Mouse (Mus musculus) midbrain, embryonic 16.5 days (tissue): ENCODE data around the gene Msx3. TPM values are rescaled to one million over a fixed set of nuclear protein-coding genes. Genes with fewer than 3 reads are reported as not detected.

Experiments
- ATAC-seq: fragments of 200-750 bp; cut with Nextera tagmentation; 2 replicates; pipeline ENCODE4 v1.8.0; 2017; ENCODE audit warnings: moderate TSS enrichment
- H3K27ac ChIP-seq: fragments of 300-500 bp; sonication (generic); 2 replicates; pipeline ENCODE4 v1.5.1; 2014; ENCODE audit warnings: mild to moderate bottlenecking, low read length, mixed read lengths
- H3K27me3 ChIP-seq: fragments of 300-500 bp; sonication (generic); 2 replicates; pipeline ENCODE4 v1.6.1; 2014; ENCODE audit warnings: low read depth, low read length, mixed read lengths; ENCODE audit not compliant: control insufficient read depth, insufficient read depth
- H3K36me3 ChIP-seq: fragments of 300-500 bp; sonication (generic); 2 replicates; pipeline ENCODE4 v1.6.1; 2014; ENCODE audit warnings: mild to moderate bottlenecking, low read length, moderate library complexity, mixed read lengths; ENCODE audit not compliant: control insufficient read depth, insufficient read depth
- H3K4me1 ChIP-seq: fragments of 300-500 bp; sonication (generic); 2 replicates; pipeline ENCODE4 v1.6.1; 2014; ENCODE audit warnings: mild to moderate bottlenecking, low read length, mixed read lengths; ENCODE audit not compliant: control insufficient read depth, insufficient read depth
- H3K4me2 ChIP-seq: fragments of 300-500 bp; sonication (generic); 2 replicates; pipeline ENCODE4 v1.6.1; 2014; ENCODE audit warnings: mild to moderate bottlenecking, low read length, mixed read lengths
- H3K4me3 ChIP-seq: fragments of 300-500 bp; sonication (generic); 2 replicates; pipeline ENCODE4 v1.5.1; 2014; ENCODE audit warnings: low read depth, mild to moderate bottlenecking, low read length, moderate library complexity, mixed read lengths
- H3K9ac ChIP-seq: fragments of 300-500 bp; sonication (generic); 2 replicates; pipeline ENCODE4 v1.6.1; 2014; ENCODE audit warnings: low read depth, low read length, mixed read lengths
- H3K9me3 ChIP-seq: fragments of 300-500 bp; sonication (generic); replicated peaks from 2 replicates; pipeline ENCODE4 v1.6.1; 2014; ENCODE audit warnings: mild to moderate bottlenecking, low read length, mixed read lengths; ENCODE audit not compliant: control insufficient read depth, poor library complexity, severe bottlenecking
- WGBS: fragments of 180-500 bp; shearing (Covaris S2); extraction: QIAGEN DNeasy Blood & Tissue Kit; methylation state at CpG from one replicate; pipeline ENCODE4 v1.1.7; 2014; 5-methylcytosine and 5-hydroxymethylcytosine counted together
- polyA plus RNA-seq: library from polyadenylated mRNA; unstranded; fragments of >200 nt; fragmentation: Nextera tagmentation; extraction: Ambion mirVana; gene quantifications from 2 replicates; pipeline ENCODE4 v1.2.1, GENCODE M21; 2015

Gene Msx3
- polyA plus RNA-seq, 1 experiment from 2014 or later: 0.45 TPM

- H3K4me1 ChIP-seq: peaks cover 3% of the 10 kb centered on the region
- WGBS: 66% methylated on average over 3 of the region's 3 CpGs
- H3K27me3 ChIP-seq: peaks cover 42% of the 10 kb centered on the region
- peaks cover 12% of the 10 kb centered on the region for H3K36me3 ChIP-seq
- no peak overlapping the region for H3K27ac ChIP-seq
- H3K9me3 ChIP-seq: no peaks in the 10 kb centered on the region
- no peak for ATAC-seq
- H3K4me3 ChIP-seq: no peak overlapping the region
- no peak overlapping the region for H3K4me2 ChIP-seq
- no peak overlapping the region for H3K9ac ChIP-seq
Observed at GRCm38 (mm10) chr7:140042728-140043127, 6.2 kb downstream of the Msx3 start.

DNA sequence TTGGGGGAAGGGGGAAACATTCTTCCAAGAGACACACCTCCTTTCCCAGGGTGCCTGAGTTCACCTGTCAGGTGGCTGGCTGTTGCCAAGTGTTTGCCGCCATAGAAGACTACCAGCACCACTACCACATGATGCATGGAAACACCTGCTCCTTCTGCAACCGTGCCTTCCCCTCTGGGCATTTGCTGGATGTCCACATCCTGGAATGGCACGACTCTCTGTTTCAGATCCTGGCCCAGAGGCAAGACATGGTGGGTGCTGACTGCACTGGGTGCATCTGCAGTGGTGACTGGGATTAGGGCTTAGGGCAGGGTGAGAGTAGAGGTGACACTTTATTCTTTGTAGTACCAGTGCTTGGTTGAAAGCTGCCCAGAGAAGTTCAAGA lies 11.7 kb downstream of the Msx3 start:
- no peak overlapping the region for H3K27ac ChIP-seq
- peak; percentile 16 for ATAC-seq
- 56% methylated on average over 3 of the region's 3 CpGs for WGBS

DNA sequence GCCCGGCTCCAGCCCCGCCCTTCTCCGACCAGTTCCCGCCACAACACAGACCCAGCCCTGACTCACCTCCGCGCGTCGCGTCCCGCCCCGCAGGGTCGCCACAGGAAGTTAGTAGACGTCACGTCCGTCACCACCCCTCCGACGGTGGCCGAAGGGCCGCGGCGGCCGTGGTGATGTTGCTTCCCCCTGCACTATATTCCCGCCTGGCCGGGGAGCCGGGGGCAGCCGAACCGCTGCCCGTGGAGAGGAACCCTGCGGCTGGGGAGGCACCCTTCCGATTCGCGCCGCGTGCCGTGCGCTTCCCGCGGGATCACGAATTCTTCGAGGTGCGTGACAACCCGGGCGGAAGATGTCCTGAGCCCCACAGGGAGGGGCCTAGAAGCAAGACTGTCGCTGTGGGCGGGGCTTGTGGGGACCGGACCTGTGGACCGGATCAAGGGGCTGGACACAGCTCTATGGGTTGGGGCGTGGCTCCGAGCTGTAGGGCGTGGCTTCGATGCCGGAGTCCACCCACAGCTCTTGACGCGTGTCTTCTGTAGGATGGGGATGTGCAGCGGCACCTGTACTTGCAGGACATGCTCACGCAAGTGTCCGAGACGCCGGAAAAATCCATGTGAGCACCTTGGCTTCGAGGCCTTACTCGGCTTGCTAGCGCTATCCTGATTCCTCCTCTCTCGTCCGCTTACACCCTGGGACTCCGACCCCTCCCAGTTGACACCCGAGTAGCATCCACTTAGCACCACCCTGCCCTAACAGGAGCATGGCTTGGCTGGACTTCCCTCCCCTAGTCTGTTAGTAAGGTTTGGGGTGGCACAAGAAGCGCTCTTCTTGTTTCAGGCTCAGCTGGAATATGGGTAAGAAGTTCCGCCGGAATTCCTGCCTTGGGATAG lies 12.4 kb downstream of the Msx3 start, which contains the start of the genes Zfp511 and Tubgcp2:
Zfp511 (plus strand) TSS at position 111 of the 890 bp plus-strand sequence.
Tubgcp2 (minus strand) TSS at position 389 of the 890 bp plus-strand sequence.
- peak; percentile 97 for ATAC-seq
- Histone ChIP-seq H3K36me3 (peaks cover 22% of the 10 kb centered on the region), H3K4me1 (peaks cover 22% of the 10 kb centered on the region), H3K27me3 (no peaks in the 10 kb centered on the region), H3K4me2 (peak within 1 kb of the TSS; percentile 97), H3K27ac (peak within 1 kb of the TSS; percentile 93), H3K9me3 (no peaks in the 10 kb centered on the region), H3K4me3 (peak within 1 kb of the TSS; percentile 89), H3K9ac (peak within 1 kb of the TSS; percentile 95)
- WGBS: 1% methylated on average over 69 of the region's 69 CpGs

More for the DNA sequence above, 11.7 kb downstream of the Msx3 start:
- Histone ChIP-seq H3K4me3 (peak overlapping the region; percentile 89), H3K9ac (peak overlapping the region; percentile 95; the same call in 1 of the 2 replicates), H3K27me3 (no peaks in the 10 kb centered on the region), H3K4me2 (peak overlapping the region; percentile 97), H3K4me1 (peaks cover 22% of the 10 kb centered on the region), H3K36me3 (peaks cover 17% of the 10 kb centered on the region), H3K9me3 (no peaks in the 10 kb centered on the region)

DNA sequence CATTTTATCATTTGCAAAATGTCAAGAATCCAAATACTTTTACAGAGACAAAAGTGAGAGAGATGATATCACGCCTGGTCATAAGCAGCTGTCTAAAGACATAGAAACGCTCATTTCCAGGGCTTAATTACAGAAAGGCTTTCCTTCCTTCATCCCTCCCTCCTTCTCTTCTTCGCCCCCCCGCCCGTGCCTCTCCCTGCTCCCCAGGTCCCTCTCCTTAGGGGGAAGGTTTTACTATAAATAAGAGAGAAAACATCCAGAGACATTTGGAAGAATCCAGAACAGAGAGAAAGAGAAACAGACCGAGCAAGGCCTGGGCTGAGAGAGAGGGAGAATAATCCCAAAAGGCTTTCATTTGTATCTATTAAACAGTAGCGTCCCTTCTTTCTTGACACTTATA lies 13.4 kb downstream of the Msx3 start:
- Histone ChIP-seq H3K27ac (no peak overlapping the region), H3K9me3 (no peaks in the 10 kb centered on the region), H3K4me1 (peaks cover 22% of the 10 kb centered on the region), H3K9ac (peak overlapping the region; percentile 95), H3K27me3 (no peaks in the 10 kb centered on the region), H3K4me2 (peak overlapping the region; percentile 97), H3K36me3 (peaks cover 23% of the 10 kb centered on the region), H3K4me3 (peak overlapping the region; percentile 89)
- WGBS: 26% methylated on average over 7 of the region's 7 CpGs
- ATAC-seq: no peak

DNA sequence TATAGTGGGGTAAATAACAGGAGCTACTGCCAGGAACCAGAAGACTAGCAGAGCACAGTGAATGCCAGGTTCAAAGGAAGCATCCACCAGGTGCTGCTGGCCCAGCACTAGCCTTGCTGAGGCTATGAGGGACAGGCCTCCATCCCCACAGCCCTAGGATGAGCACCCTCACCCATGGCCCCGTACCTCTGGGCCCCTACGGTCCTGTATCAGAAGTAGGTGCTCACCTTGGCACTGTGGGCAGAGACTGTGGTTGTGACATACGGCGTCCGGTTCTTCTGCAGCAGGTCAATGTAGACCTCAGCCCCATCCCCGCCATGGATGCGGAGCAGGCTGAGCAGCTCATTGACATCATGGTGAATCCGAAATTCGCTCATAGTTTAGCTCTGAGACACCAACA lies 15.5 kb downstream of the Msx3 start:
- Histone ChIP-seq H3K27me3 (no peaks in the 10 kb centered on the region), H3K9me3 (no peaks in the 10 kb centered on the region), H3K4me2 (no peak overlapping the region), H3K27ac (no peak overlapping the region), H3K9ac (no peak overlapping the region), H3K4me1 (peaks cover 22% of the 10 kb centered on the region), H3K36me3 (peaks cover 38% of the 10 kb centered on the region), H3K4me3 (no peak overlapping the region)
- no peak for ATAC-seq
- WGBS: 96% methylated on average over 9 of the region's 9 CpGs

DNA sequence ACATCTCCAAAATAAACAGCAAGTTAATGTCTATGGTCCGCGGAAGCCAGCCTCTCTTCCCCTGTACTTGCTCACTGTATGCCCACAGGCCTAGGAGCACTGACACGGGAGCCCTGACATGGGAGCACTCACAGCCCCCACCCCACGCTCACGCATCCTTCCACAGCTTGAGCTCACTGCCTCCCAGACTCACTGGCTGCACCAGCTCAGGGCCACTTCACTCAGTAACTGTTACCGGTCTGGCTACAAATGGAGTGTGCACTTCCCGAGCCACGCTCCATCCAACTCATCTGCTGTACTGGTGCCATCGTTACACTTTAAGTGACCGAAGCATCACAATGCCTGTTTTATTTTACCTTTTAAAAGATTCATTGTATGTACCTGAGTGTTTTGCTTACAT lies 16.5 kb downstream of the Msx3 start:
- Histone ChIP-seq H3K27ac (no peak overlapping the region), H3K4me2 (no peak overlapping the region), H3K4me1 (peaks cover 22% of the 10 kb centered on the region), H3K27me3 (no peaks in the 10 kb centered on the region), H3K9me3 (no peaks in the 10 kb centered on the region), H3K9ac (no peak overlapping the region), H3K4me3 (no peak overlapping the region), H3K36me3 (peaks cover 43% of the 10 kb centered on the region)
- 98% methylated on average over 10 of the region's 10 CpGs for WGBS
- ATAC-seq: no peak

GRCm38 (mm10) chr7:140031771-140032170 lies 17.1 kb downstream of the Msx3 start:
- no peak overlapping the region for H3K9ac ChIP-seq
- H3K4me2 ChIP-seq: no peak overlapping the region
- no peaks in the 10 kb centered on the region for H3K27me3 ChIP-seq
- peaks cover 16% of the 10 kb centered on the region for H3K4me1 ChIP-seq
- WGBS: 94% methylated on average over 12 of the region's 12 CpGs
- H3K9me3 ChIP-seq: no peaks in the 10 kb centered on the region
- no peak for ATAC-seq
- peaks cover 43% of the 10 kb centered on the region for H3K36me3 ChIP-seq
- H3K27ac ChIP-seq: no peak overlapping the region
- no peak overlapping the region for H3K4me3 ChIP-seq

- no peak for ATAC-seq
- no peaks in the 10 kb centered on the region for H3K4me1 ChIP-seq
- WGBS: 97% methylated on average over 17 of the region's 17 CpGs
- no peaks in the 10 kb centered on the region for H3K9me3 ChIP-seq
- H3K36me3 ChIP-seq: peaks cover 6% of the 10 kb centered on the region; the same call in 1 of the 2 replicates
- H3K4me3 ChIP-seq: no peak overlapping the region
- H3K27me3 ChIP-seq: no peaks in the 10 kb centered on the region
- H3K27ac ChIP-seq: no peak overlapping the region
- no peak overlapping the region for H3K9ac ChIP-seq
- no peak overlapping the region for H3K4me2 ChIP-seq
Observed at GRCm38 (mm10) chr7:140011336-140011735, 37.6 kb downstream of the Msx3 start.

DNA sequence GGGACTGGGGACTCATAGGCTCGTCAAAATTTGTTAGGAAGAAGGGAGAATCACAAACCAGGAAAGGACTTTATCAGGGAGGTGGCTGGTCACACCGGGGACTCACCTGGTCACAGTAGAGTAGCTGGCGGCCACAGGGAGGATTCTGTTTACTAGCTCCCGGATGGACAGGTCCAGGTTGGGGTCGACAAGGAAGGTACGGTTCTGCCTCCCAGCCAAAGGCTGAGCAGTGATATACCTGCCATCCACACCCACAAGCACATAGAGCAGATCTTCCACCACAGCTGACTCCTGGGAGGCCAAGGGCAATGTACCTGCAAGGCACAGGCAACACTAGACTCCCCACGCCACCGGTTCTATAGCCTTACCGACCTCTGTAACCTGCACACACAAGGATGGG lies 41.1 kb downstream of the Msx3 start:
- H3K4me3 ChIP-seq: no peak overlapping the region
- 96% methylated on average over 9 of the region's 9 CpGs for whole genome bisulfite sequencing
- H3K9ac ChIP-seq: no peak overlapping the region
- H3K4me1 ChIP-seq: no peaks in the 10 kb centered on the region
- no peak overlapping the region for H3K27ac ChIP-seq
- H3K4me2 ChIP-seq: no peak overlapping the region
- H3K27me3 ChIP-seq: no peaks in the 10 kb centered on the region
- ATAC-seq: no peak
- no peaks in the 10 kb centered on the region for H3K9me3 ChIP-seq
- H3K36me3 ChIP-seq: peaks cover 10% of the 10 kb centered on the region; the same call in 1 of the 2 replicates
